Comparison of ENCODE assay signal across 20 mouse cellular contexts in the genomic region with DNA sequence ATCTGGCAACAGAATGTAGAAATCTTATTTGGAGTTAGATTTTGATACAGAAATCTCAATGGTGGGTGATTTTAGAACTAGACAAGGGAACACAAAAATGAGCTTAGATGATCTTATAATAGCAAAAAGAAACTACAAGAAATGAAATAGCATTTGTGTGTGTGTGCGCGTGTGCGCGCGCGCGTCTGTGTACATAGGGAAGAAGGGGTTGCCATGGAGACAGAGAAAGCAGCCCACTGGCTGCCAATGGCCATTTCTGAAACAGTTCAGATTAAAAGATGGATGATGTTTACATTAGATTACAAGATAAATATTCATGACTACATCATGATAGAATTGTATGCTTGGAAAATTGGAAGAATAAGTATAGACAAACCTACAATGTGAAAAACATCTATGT.
DNase-seq lines count a peak whose midpoint lies in the region; ATAC-seq and TF ChIP-seq lines count a peak whose summit lies in the region.
"Had no signal": no experiment of that assay in that cellular context is flagged by ENCODE, and none has a peak within 500 bp of the region (broad histone marks: within the 10 kb centered on the region; RNA-seq: fewer than 3 reads in every experiment).

No protein-coding gene starts in this region.

- no peaks in the 10 kb centered on the region for H3K9me3 ChIP-seq in hindbrain, embryonic 11.5 days (ENCODE audit: control insufficient read depth, low read length)
- H3K9me3 ChIP-seq in hindbrain, embryonic 12.5 days (replicated peaks): no peaks in the 10 kb centered on the region
- H3K9me3 ChIP-seq: heart, embryonic 12.5 days; midbrain, embryonic 12.5 days had no signal

- H3K4me1 ChIP-seq in hindbrain, embryonic 11.5 days (replicated peaks; ENCODE audit: control insufficient read depth, insufficient read depth, low read length): no peaks in the 10 kb centered on the region
- H3K4me1 ChIP-seq in hindbrain, embryonic 12.5 days: no peaks in the 10 kb centered on the region
- H3K4me1 ChIP-seq in lung, adult 2 months (ENCODE audit: control insufficient read depth, insufficient read depth, low read length): no peaks in the 10 kb centered on the region
- H3K4me1 ChIP-seq: heart, embryonic 12.5 days; midbrain, embryonic 12.5 days had no signal

- no peaks in the 10 kb centered on the region for H3K36me3 ChIP-seq in hindbrain, embryonic 11.5 days (ENCODE audit: control insufficient read depth, insufficient read depth, low read length)
- no peaks in the 10 kb centered on the region for H3K36me3 ChIP-seq in hindbrain, embryonic 12.5 days
- H3K36me3 ChIP-seq: heart, embryonic 12.5 days; midbrain, embryonic 12.5 days had no signal

- no peak overlapping the region for H3K4me2 ChIP-seq in hindbrain, embryonic 11.5 days (replicated peaks; ENCODE audit: low read depth, low read length)
- H3K4me2 ChIP-seq in hindbrain, embryonic 12.5 days (replicated peaks): no peak overlapping the region
- H3K4me2 ChIP-seq: heart, embryonic 12.5 days; liver, embryonic 11.5 days; midbrain, embryonic 12.5 days had no signal

- H3K9ac ChIP-seq in hindbrain, embryonic 11.5 days (ENCODE audit: low read depth, low read length): no peak overlapping the region
- H3K9ac ChIP-seq in hindbrain, embryonic 12.5 days: no peak overlapping the region
- H3K9ac ChIP-seq: heart, embryonic 12.5 days; midbrain, embryonic 12.5 days had no signal

- 92% methylated on average over 7 of the region's 7 CpGs for WGBS in hindbrain, embryonic 11.5 days
- WGBS in hindbrain, embryonic 12.5 days: 90% methylated on average over 7 of the region's 7 CpGs
- WGBS in lung, adult 2 months: 95% methylated on average over 7 of the region's 7 CpGs

- ATAC-seq in hindbrain, embryonic 11.5 days (ENCODE audit: low FRiP score): no peak
- no peak for ATAC-seq in hindbrain, embryonic 12.5 days (ENCODE audit: low FRiP score)

- TF ChIP-seq POLR2A in lung, adult 2 months (IDR thresholded peaks at IDR 0.05; ENCODE audit: borderline replicate concordance, extremely low read depth, low read depth, low read length): no peak

- no peak overlapping the region for H3K4me3 ChIP-seq in hindbrain, embryonic 11.5 days (ENCODE audit: low read depth, low read length)
- no peak overlapping the region for H3K4me3 ChIP-seq in hindbrain, embryonic 12.5 days
- no peak overlapping the region for H3K4me3 ChIP-seq in lung, adult 2 months (replicated peaks; ENCODE audit: extremely low read depth, low read depth, low read length)
- H3K4me3 ChIP-seq: heart, embryonic 12.5 days; midbrain, embryonic 12.5 days had no signal

- no peak for TF ChIP-seq CTCF in lung, adult 2 months (IDR thresholded peaks at IDR 0.05; ENCODE audit: insufficient read depth, low read length)

- H3K27me3 ChIP-seq in hindbrain, embryonic 11.5 days (ENCODE audit: control insufficient read depth, insufficient read depth, low read length): no peaks in the 10 kb centered on the region
- no peaks in the 10 kb centered on the region for H3K27me3 ChIP-seq in hindbrain, embryonic 12.5 days
- H3K27me3 ChIP-seq: heart, embryonic 12.5 days; midbrain, embryonic 12.5 days had no signal

- DNase-seq in hindbrain, embryonic 11.5 days (ENCODE audit: low spot score): peak; percentile 25
- peak; percentile 8 for DNase-seq in R1 (ENCODE audit: low read depth, low spot score)
- DNase-seq in frontal cortex, postnatal 10 days (ENCODE audit: low spot score in 2 of 2): peak; percentile 7 to 14
- peak; percentile 8 for DNase-seq in right cerebral cortex, adult 18-20 months
- no peak for DNase-seq in MN1 (ENCODE audit: low spot score)
- no peak for DNase-seq in testis, postnatal 14 days (ENCODE audit: low spot score)
- no peak for DNase-seq in lung, adult 2 months
- DNase-seq: B cell, adult 2 months; cerebellum, postnatal 10 days; embryo, embryonic 11 days; heart, postnatal 14 days; kidney, adult 18-20 months; lung, adult 18-20 months; spleen, adult 18-20 months; thymus, postnatal 36 days had no signal

- no peak overlapping the region for H3K27ac ChIP-seq in hindbrain, embryonic 11.5 days (ENCODE audit: low read depth, low read length)
- no peak overlapping the region for H3K27ac ChIP-seq in hindbrain, embryonic 12.5 days
- H3K27ac ChIP-seq: kidney, postnatal 0 days; midbrain, embryonic 12.5 days had no signal

Comparison
In these comparisons a context has a peak if more than half of its experiments do, and no peak if none do; other contexts are left out.
1. DNase-seq: peak in hindbrain, embryonic 11.5 days (single experiment), R1 (single experiment), frontal cortex, postnatal 10 days (2 of 2) and right cerebral cortex, adult 18-20 months (single experiment); none in MN1 (single experiment), testis, postnatal 14 days (single experiment) and lung, adult 2 months (single experiment).